Mouse (Mus musculus) macrophage (primary cell): ENCODE results near the gene Rap1gap2. TPM values are rescaled to one million over a fixed set of nuclear protein-coding genes. Genes with fewer than 3 reads are reported as not detected.
"Not testable (repeated sequence)": the region's sequence is repeated elsewhere in the genome, so short reads cannot be mapped to it uniquely, and the experiment has no call there.

ENCODE experiments used
- H3K27ac ChIP-seq: fragments of 350-480 bp; formaldehyde crosslinking; 2 replicates; pipeline ENCODE4 v1.9.0; 2021
- H3K36me3 ChIP-seq: fragments of 350-480 bp; formaldehyde crosslinking; 2 replicates; pipeline ENCODE4 v1.9.0; 2021; ENCODE audit errors: inconsistent target
- H3K4me3 ChIP-seq: fragments of 350-480 bp; formaldehyde crosslinking; 2 replicates; pipeline ENCODE4 v1.9.0; 2021; ENCODE audit errors: inconsistent target
- H3K79me2 ChIP-seq: fragments of 350-480 bp; formaldehyde crosslinking; 2 replicates; pipeline ENCODE4 v1.9.0; 2021; ENCODE audit errors: inconsistent target
- WGBS: methylation state at CpG from one replicate; pipeline ENCODE4 v1.1.7; 2026; ENCODE audit warnings: inconsistent platforms; ENCODE audit not compliant: missing documents; 5-methylcytosine and 5-hydroxymethylcytosine counted together
- polyA plus RNA-seq: library from polyadenylated mRNA; stranded (reverse); fragments of 250-400 nt; gene quantifications from 3 replicates; pipeline ENCODE4 v1.2.4, GENCODE M21; 2018; ENCODE audit warnings: inconsistent platforms

The Rap1gap2 gene
- polyA plus RNA-seq, 1 experiment from 2014 or later = 0.37 TPM

- no peak overlapping the region for H3K27ac ChIP-seq
- H3K36me3 ChIP-seq = no peaks in the 10 kb centered on the region
- H3K79me2 ChIP-seq = no peaks in the 10 kb centered on the region
- no peak overlapping the region for H3K4me3 ChIP-seq
Measured at GRCm38 (mm10) chr11:74597990-74598337, 12.8 kb downstream of the Rap1gap2 start.

DNA sequence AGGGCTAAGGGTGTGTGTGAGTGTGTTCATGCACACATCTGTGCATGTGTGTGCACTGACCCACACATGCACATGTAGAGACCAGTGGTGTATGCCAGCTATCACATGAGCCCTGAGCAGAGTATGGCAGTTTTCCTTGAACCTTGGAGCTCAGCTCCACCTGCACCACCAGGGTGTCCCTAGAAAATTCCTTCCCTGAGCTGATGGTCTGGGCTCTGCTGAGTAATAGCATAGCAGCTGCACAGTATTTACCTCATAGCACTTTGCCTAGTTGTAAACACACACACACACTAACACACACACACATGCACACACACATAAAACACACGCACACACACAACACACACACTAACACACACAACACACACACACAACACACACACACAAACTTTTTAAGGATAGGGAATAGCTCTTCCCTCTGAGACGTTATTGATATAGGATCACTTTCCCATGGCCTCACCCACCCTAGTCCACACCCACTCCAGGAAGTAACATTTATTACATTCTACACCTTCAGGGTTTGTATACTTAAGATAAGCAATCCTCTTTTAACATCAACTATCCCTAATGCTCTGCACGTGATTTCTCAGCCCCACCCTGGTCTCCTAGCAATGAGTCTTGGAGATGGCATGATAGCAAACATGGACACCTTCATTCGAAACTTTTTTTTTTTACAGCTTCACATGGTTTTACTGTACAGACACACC, 13.3 kb downstream of the Rap1gap2 start:
- Histone ChIP-seq H3K27ac (no peak overlapping the region), H3K4me3 (no peak overlapping the region), H3K36me3 (no peaks in the 10 kb centered on the region), H3K79me2 (no peaks in the 10 kb centered on the region)
- 90% methylated on average over 4 of the region's 4 CpGs for WGBS

DNA sequence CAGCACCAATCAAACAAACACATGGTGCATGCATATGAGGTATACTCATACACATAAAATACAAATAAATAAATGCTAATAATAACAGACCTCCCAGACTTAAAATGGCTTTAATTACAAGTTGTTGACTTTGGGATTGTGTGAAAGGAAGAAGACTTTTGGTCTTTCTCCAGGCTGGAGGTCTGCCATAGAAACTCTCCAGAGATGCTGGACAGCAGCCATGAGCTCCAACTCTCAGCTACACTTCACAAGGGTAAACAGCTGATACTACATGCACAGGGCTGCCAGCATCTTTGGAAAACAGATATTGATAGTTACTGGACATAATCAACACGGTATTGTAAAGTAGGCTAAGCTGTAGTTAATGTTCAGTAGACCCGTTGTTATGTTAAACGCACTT, 18.5 kb downstream of the Rap1gap2 start:
- no peaks in the 10 kb centered on the region for H3K79me2 ChIP-seq
- H3K27ac ChIP-seq = no peak overlapping the region
- H3K36me3 ChIP-seq = no peaks in the 10 kb centered on the region
- 84% methylated on average over 3 of the region's 3 CpGs for WGBS
- H3K4me3 ChIP-seq = no peak overlapping the region

DNA sequence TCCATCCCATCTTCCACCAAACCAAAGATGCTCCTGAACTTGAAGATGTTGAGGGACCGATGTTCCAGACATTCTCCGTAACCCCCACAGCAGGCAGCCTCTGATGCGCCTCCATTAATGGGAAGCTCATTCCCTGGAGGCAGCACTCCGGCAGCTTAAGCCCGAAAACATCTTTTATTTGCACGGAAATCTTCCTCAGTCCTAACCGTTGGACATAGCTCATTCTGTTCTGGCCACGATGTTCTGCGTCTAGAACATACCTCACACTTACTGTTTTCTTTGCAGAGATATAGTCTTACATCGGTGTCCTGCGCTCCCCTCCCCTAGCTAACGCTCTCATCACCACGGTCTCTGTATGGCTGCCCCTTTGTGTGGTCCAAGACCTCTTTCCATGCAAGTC, 20.0 kb downstream of the Rap1gap2 start:
- H3K4me3 ChIP-seq = no peak overlapping the region
- H3K36me3 ChIP-seq = no peaks in the 10 kb centered on the region
- 42% methylated on average over 13 of the region's 13 CpGs for WGBS
- no peaks in the 10 kb centered on the region for H3K79me2 ChIP-seq
- H3K27ac ChIP-seq = no peak overlapping the region

- H3K4me3 ChIP-seq = no peak overlapping the region
- WGBS = 6% methylated on average over 25 of the region's 25 CpGs
Measured at GRCm38 (mm10) chr11:74590239-74590596, 20.5 kb downstream of the Rap1gap2 start.

DNA sequence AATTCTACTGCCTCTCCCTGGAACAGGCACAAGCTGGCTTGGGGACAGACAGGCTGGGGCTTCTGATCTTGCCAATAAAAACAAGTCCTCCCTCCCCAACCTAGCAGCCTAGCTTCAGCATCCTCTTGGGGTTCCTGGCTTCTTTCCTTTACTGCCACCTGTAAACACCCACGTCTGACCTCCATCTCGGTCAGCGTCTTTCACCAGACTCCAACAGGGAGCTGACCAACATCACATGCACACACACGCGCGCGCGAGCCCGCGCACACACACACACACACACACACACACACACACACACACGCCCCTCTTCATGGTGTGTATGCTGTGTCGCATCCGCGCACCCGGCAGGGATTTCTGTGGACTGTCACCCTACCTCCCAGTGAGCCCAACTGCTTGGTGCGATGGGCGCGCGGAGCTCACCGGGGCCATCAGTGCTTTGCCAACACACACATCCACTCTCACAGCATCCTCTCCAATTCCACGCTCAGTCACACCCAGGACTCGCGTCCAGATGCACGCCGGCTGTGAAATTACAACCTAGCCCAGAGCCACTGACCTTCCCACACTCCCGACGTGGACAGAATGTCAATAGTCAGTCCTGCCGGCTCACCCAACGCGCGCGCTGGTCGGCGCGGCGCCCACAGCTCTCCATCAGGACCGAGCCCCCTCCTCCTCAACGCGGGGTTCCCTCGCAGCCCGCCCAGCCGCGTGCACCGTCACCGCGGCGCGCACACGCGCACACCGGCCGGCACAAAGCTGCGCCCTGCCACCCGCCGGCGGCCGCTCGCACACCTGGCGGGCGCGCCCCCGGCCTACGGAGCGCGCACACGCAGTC, 21.1 kb downstream of the Rap1gap2 start:
- H3K4me3 ChIP-seq = no peak overlapping the region

More at GRCm38 (mm10) chr11:74590239-74590596, 20.5 kb downstream of the Rap1gap2 start:
- Histone ChIP-seq H3K79me2 (no peaks in the 10 kb centered on the region), H3K36me3 (no peaks in the 10 kb centered on the region), H3K27ac (no peak overlapping the region)

DNA sequence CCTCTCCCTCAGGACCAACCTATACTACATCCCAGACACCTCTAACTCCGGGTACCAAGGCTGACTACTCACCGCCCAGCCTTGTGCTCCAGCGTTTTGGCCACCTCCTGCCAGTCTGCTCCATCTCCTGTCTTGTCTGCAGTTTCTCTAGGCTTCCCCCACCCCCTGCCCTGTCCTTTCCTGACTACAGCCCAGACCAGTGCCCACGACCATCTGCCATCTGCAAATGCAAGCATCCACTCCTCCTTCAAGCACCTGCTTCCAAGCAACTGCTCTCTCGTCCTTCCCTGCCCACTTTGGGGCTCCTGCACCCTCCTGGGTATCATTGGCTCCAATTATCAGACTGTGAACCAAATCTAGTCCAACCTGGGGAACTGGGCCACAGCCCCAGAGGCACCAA, 24.3 kb downstream of the Rap1gap2 start:
- 71% methylated on average over 5 of the region's 5 CpGs for WGBS
- H3K36me3 ChIP-seq = no peaks in the 10 kb centered on the region
- no peak overlapping the region for H3K27ac ChIP-seq
- H3K79me2 ChIP-seq = no peaks in the 10 kb centered on the region
- no peak overlapping the region for H3K4me3 ChIP-seq

More for the DNA sequence above, 21.1 kb downstream of the Rap1gap2 start:
- H3K27ac ChIP-seq = no peak overlapping the region
- no peaks in the 10 kb centered on the region for H3K79me2 ChIP-seq
- H3K36me3 ChIP-seq = no peaks in the 10 kb centered on the region
- 6% methylated on average over 64 of the region's 66 CpGs for WGBS

DNA sequence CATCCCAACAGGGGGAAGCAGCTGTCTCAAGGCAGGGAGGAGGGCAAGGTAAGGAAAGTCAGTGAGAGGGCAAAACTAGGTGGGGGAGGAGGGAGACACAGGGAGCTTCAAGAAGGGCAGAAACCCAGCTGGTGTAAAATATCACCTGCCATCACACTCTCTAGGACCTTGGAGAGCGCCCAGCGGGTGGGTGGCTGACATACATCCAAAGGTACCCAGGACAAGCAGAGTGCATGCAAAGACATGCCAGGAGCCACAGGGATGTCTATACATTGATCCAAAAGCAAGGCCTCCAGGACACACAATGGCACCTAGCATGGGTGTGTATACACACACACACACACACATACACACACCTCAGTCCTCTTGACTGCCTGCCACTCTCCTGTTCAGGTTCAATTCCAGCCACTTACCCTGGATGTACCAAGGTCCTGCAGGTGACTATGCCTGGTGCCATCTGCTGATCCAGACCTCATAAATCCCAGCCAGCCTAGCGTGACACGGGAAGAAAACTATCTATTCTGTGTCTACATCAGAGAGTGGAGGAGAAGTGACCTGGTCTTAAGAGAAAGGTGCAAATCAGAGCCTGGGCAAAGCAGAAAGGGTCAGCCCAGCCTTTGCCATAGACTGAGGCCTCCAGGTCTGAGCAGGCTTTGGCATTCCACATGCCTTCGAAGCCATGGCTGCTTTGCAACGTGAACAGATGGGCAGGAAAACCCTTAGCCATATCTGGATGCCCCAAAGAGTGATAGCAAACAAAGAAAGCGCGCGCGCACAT, 25.6 kb downstream of the Rap1gap2 start:
- 60% methylated on average over 10 of the region's 10 CpGs for WGBS
- H3K4me3 ChIP-seq = no peak overlapping the region
- no peak overlapping the region for H3K27ac ChIP-seq
- no peaks in the 10 kb centered on the region for H3K79me2 ChIP-seq
- H3K36me3 ChIP-seq = no peaks in the 10 kb centered on the region

DNA sequence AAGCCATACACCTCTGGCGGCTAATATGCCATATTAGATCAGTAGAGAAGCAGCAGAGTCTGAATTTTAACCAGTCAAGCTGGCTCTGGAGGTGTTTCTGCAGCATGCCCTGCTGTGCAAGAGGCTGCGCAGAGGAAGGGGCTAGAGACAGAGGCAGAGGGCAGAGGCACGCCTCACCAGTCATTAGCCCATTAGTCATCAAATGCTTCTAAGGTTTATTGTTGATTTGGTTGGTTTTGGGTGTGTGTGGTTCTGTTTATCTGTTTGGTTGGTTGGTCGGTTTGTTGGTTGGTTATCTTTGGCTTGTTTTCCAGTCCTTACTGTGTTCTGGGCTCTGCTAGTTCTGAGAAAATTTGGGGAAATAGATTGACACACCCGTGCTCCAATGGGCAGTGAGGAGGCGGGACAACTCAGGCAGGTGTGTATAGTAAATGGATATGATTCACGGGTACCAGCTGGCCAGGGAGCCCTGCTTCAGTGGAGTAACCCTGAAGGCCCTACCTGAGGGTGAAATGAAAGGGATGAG, 26.8 kb downstream of the Rap1gap2 start:
- H3K79me2 ChIP-seq = no peaks in the 10 kb centered on the region
- H3K27ac ChIP-seq = no peak overlapping the region
- WGBS = 73% methylated on average over 6 of the region's 7 CpGs
- no peaks in the 10 kb centered on the region for H3K36me3 ChIP-seq
- no peak overlapping the region for H3K4me3 ChIP-seq

- H3K36me3 ChIP-seq = no peaks in the 10 kb centered on the region
- no peaks in the 10 kb centered on the region for H3K79me2 ChIP-seq
- no peak overlapping the region for H3K27ac ChIP-seq
- no peak overlapping the region for H3K4me3 ChIP-seq
- WGBS = 87% methylated on average over 3 of the region's 3 CpGs
Measured at GRCm38 (mm10) chr11:74582464-74582863, 28.3 kb downstream of the Rap1gap2 start.

GRCm38 (mm10) chr11:74581333-74581732, 29.4 kb downstream of the Rap1gap2 start:
- H3K27ac ChIP-seq, H3K79me2 ChIP-seq, H3K36me3 ChIP-seq, H3K4me3 ChIP-seq: not testable (repeated sequence)
- WGBS = 35% methylated on average over 4 of the region's 4 CpGs

GRCm38 (mm10) chr11:74577068-74577467, 33.6 kb downstream of the Rap1gap2 start:
- Histone ChIP-seq H3K36me3 (no peaks in the 10 kb centered on the region), H3K4me3 (no peak overlapping the region), H3K27ac (no peak overlapping the region), H3K79me2 (no peaks in the 10 kb centered on the region)
- 5% methylated on average over 3 of the region's 3 CpGs for WGBS

- Histone ChIP-seq H3K36me3 (no peaks in the 10 kb centered on the region), H3K27ac (no peak overlapping the region), H3K79me2 (no peaks in the 10 kb centered on the region), H3K4me3 (no peak overlapping the region)
- 17% methylated on average over 3 of the region's 3 CpGs for WGBS
Measured at GRCm38 (mm10) chr11:74575940-74576339, 34.8 kb downstream of the Rap1gap2 start.

DNA sequence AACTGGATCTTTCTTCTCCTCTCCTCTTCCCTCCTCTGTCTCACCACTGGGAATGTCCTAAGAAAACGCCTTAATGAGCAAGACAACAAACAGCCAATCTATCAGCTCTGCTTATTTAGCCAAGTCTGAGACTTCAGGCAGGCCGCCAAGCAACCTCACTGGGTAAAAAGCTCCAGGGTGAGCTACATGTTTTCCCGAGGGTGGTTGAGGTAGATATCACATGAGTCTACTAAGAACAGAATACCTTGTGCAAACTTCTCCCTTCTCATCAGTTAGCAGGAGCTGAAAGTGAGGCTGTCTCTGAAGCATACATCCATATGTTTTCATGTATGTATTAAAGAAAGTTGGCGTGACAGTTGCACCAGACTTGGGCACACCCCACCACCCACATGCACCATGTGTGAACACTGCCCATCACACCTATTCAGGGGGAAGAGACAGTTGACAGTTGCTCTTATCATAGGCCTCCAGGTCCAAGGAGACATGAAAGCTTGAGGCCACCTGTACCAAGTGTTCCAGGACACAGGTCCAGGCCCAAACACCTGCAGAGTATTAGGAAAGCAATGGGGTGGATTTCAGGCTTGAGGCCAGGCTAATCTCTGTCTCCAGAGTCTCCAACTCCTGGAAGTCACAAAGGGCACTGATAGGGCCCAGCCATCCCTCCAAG, 35.8 kb downstream of the Rap1gap2 start:
- Histone ChIP-seq H3K36me3 (no peaks in the 10 kb centered on the region), H3K4me3 (no peak overlapping the region), H3K79me2 (no peaks in the 10 kb centered on the region), H3K27ac (no peak overlapping the region)
- 82% methylated on average over 4 of the region's 4 CpGs for WGBS
